In the genomic region with DNA sequence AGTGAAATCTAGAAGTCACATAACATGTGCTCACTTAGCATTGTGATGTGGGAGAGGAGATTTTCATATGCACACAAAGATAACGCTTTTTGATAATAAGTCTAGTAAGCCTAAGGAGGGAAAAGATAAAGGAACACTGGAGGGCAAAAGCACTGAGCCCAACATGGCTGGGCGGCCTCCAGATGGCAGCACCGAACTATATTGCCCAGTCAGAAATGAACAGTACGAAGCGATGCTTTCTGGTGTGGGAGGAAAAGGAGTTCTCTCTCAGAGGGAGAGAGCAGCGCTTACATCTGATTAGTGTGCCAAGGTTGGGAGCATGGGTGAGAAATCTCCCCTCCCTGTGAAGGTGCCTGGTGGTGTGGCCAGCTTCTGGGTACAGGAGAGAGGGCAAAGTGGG, we compare ENCODE assay signal across 8 mouse cellular contexts. TPM values are rescaled to one million over a fixed set of nuclear protein-coding genes. Genes with fewer than 3 reads are reported as not detected.
DNase-seq lines count a peak whose midpoint lies in the region.

No protein-coding gene starts in this region.

- peak; percentile 23 to 33 for DNase-seq in left cerebral cortex, adult 18-20 months (ENCODE audit: low spot score in 2 of 2)
- no peak for DNase-seq in left cerebral cortex, adult 11 months (ENCODE audit: low spot score)
- peak; percentile 19 for DNase-seq in ES-CJ7 (ENCODE audit: low read depth, low spot score)
- peak; percentile 24 for DNase-seq in c-Kit-positive CD71-positive TER-119-negative erythroid progenitor cells, embryonic 14.5 days (ENCODE audit: low read depth)
- DNase-seq in frontal cortex, postnatal 36 days (ENCODE audit: low spot score in 2 of 2), result peak; percentile 26 to 40
- DNase-seq in left cerebral cortex, postnatal 25 days (ENCODE audit: low spot score in 2 of 2), result peak; percentile 50 to 51
- peak; percentile 57 for DNase-seq in retina, embryonic 14.5 days (ENCODE audit: low spot score)
- DNase-seq in urinary bladder, postnatal 4 days (ENCODE audit: low spot score in 2 of 2), result no peak

- intact Hi-C loops in left cerebral cortex, postnatal 25 days (cut with DNase I), result no loop called here

RNA-seq across cellular contexts. Expression of a gene that starts 12.4 kb away (rescaled TPM):
- 10 to 100 TPM; 19.3 to 19.4 TPM for total RNA-seq in left cerebral cortex, adult 18-20 months (2021)
- total RNA-seq in left cerebral cortex, postnatal 25 days (2021), result 10 to 100 TPM; 19.1 to 23.7 TPM

RNA-seq across cellular contexts. Expression of a gene that starts 12.6 kb away (rescaled TPM):
- total RNA-seq in left cerebral cortex, adult 18-20 months (2021), result not detected
- under 1 TPM in 1 of 2 experiments, not detected in 1; 0.32 TPM for total RNA-seq in left cerebral cortex, postnatal 25 days (2021)

RNA-seq across cellular contexts. Expression of a gene that starts 12.8 kb away (rescaled TPM):
- 1 to 10 TPM; 8.8 to 9.9 TPM for total RNA-seq in left cerebral cortex, adult 18-20 months (2021)
- total RNA-seq in left cerebral cortex, postnatal 25 days (2021), result 1 to 10 TPM; 9.5 to 9.8 TPM

Comparison
In these comparisons a context has a peak if more than half of its experiments do, and no peak if none do; other contexts are left out.
1. DNase-seq: peak in left cerebral cortex, adult 18-20 months (2 of 2), ES-CJ7 (single experiment), c-Kit-positive CD71-positive TER-119-negative erythroid progenitor cells, embryonic 14.5 days (single experiment), frontal cortex, postnatal 36 days (2 of 2), left cerebral cortex, postnatal 25 days (2 of 2) and retina, embryonic 14.5 days (single experiment); none in left cerebral cortex, adult 11 months (single experiment) and urinary bladder, postnatal 4 days (0 of 2).